In the genomic region with DNA sequence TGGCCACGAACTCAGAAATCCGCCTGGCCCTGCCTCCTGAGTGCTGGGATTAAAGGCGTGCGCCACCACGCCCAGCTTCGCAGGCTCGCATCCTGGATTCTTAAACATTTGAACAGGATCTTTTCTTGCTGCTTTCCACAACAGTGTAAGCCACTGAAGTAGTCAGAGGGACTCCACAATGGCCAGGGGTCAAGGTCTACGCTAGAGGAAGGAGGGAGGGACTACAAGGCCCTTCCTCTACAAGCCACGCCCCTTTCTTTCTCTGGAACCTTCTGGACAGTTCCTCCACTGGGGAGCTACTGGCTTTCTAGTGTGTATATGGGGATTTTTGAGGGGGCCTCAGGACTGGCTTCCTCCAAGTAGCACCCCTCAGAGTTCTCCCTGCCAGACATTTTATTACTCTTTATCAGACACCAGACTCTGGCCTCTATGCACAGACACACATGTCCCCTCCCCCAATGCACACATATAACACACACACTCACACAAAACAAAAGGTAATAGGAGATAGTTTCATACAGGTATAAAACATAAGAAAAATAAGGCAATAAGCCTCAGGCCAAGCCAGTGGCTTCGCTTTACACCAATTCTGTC, we compare ENCODE assay signal across 15 mouse cellular contexts. TPM values are rescaled to one million over a fixed set of nuclear protein-coding genes. Genes with fewer than 3 reads are reported as not detected.
DNase-seq lines count a peak whose midpoint lies in the region; ATAC-seq and TF ChIP-seq lines count a peak whose summit lies in the region.
"Had no signal": no experiment of that assay in that cellular context is flagged by ENCODE, and none has a peak within 500 bp of the region (broad histone marks: within the 10 kb centered on the region; RNA-seq: fewer than 3 reads in every experiment).

No protein-coding gene starts in this region.

- no peaks in the 10 kb centered on the region for H3K9me3 ChIP-seq in heart, postnatal 0 days (replicated peaks; ENCODE audit: control insufficient read depth, low read length)
- H3K9me3 ChIP-seq in ES-Bruce4 (replicated peaks; ENCODE audit: control insufficient read depth, insufficient read depth, low read length, poor library complexity, severe bottlenecking) = no peaks in the 10 kb centered on the region
- H3K9me3 ChIP-seq in intestine, postnatal 0 days (ENCODE audit: control insufficient read depth) = no peaks in the 10 kb centered on the region
- H3K9me3 ChIP-seq: midbrain, embryonic 12.5 days had no signal

- no peak for TF ChIP-seq EP300 in heart, postnatal 0 days (IDR thresholded peaks at IDR 0.05; ENCODE audit: low read depth)
- no peak for TF ChIP-seq EP300 in ES-Bruce4 (IDR thresholded peaks at IDR 0.05; ENCODE audit: insufficient read depth, low read depth, low read length)

- ATAC-seq in heart, postnatal 0 days (ENCODE audit: insufficient read depth, low read depth) = no peak
- peak; percentile 88 for ATAC-seq in intestine, postnatal 0 days
- ATAC-seq: forebrain, embryonic 16.5 days; inflammation-experienced regulatory T-cells, adult 6 months; Patski had no signal

- DNase-seq in heart, postnatal 0 days (ENCODE audit: low spot score) = no peak
- no peak for DNase-seq in heart, postnatal 25 days (ENCODE audit: low spot score)
- DNase-seq in 3T3-L1 (ENCODE audit: low read depth, low spot score) = peak; percentile 6
- DNase-seq in frontal cortex, postnatal 14 days (ENCODE audit: low spot score in 2 of 2) = no peak
- DNase-seq in layer of hippocampus, postnatal 10 days (ENCODE audit: low spot score in 2 of 2) = no peak
- DNase-seq: cerebellum, adult 11 months; gastrocnemius, postnatal 10 days; thymus, adult 18-20 months had no signal

- H3K9ac ChIP-seq in heart, postnatal 0 days (replicated peaks; ENCODE audit: low read depth, low read length) = no peak overlapping the region
- 0 out of 2 replicates have a peak overlapping the region, but pooled peaks have one; percentile 6 for H3K9ac ChIP-seq in ES-Bruce4 (ENCODE audit: low read depth, poor library complexity, severe bottlenecking)
- no peak overlapping the region for H3K9ac ChIP-seq in intestine, postnatal 0 days (ENCODE audit: low read depth, low read length)
- H3K9ac ChIP-seq: liver, embryonic 14.5 days; midbrain, embryonic 12.5 days had no signal

- WGBS in heart, postnatal 0 days = 88% methylated on average over 10 of the region's 10 CpGs
- WGBS in intestine, postnatal 0 days = 58% methylated on average over 10 of the region's 10 CpGs

- H3K4me3 ChIP-seq in heart, postnatal 0 days (ENCODE audit: low read depth, low read length) = no peak overlapping the region
- H3K4me3 ChIP-seq in ES-Bruce4 (ENCODE audit: low read depth, low read length) = peak overlapping the region; percentile 11
- H3K4me3 ChIP-seq in intestine, postnatal 0 days (ENCODE audit: low read depth, low read length) = no peak overlapping the region
- H3K4me3 ChIP-seq: midbrain, embryonic 12.5 days had no signal

- TF ChIP-seq POLR2A in ES-Bruce4 (IDR thresholded peaks at IDR 0.05; ENCODE audit: insufficient read depth, low read length) = no peak

- H3K27me3 ChIP-seq in heart, postnatal 0 days (ENCODE audit: control insufficient read depth, insufficient read depth, low read length) = no peaks in the 10 kb centered on the region
- no peaks in the 10 kb centered on the region for H3K27me3 ChIP-seq in ES-Bruce4 (ENCODE audit: control insufficient read depth, insufficient read depth, low read length, poor library complexity, severe bottlenecking)
- no peaks in the 10 kb centered on the region for H3K27me3 ChIP-seq in intestine, postnatal 0 days (replicated peaks; ENCODE audit: control insufficient read depth, insufficient read depth, low read length)
- H3K27me3 ChIP-seq: midbrain, embryonic 12.5 days; Patski had no signal

- H3K27ac ChIP-seq in heart, postnatal 0 days (ENCODE audit: low read depth) = peak overlapping the region; percentile 82
- H3K27ac ChIP-seq in ES-Bruce4 (ENCODE audit: insufficient read depth, low read length) = peak overlapping the region; percentile 32; the same call in 1 of the 2 replicates
- peak overlapping the region; percentile 70 for H3K27ac ChIP-seq in intestine, postnatal 0 days (ENCODE audit: low read depth, low read length)
- H3K27ac ChIP-seq: liver, embryonic 14.5 days; midbrain, embryonic 12.5 days had no signal

- H3K4me2 ChIP-seq in heart, postnatal 0 days (ENCODE audit: low read depth, low read length) = no peak overlapping the region
- H3K4me2 ChIP-seq in intestine, postnatal 0 days (replicated peaks; ENCODE audit: low read depth) = peak overlapping the region; percentile 43
- H3K4me2 ChIP-seq: midbrain, embryonic 12.5 days had no signal

- peaks cover 68% of the 10 kb centered on the region for H3K4me1 ChIP-seq in heart, postnatal 0 days (ENCODE audit: control insufficient read depth, insufficient read depth)
- H3K4me1 ChIP-seq in ES-Bruce4 (ENCODE audit: control insufficient read depth, insufficient read depth, low read length) = no peaks in the 10 kb centered on the region
- peaks cover 6% of the 10 kb centered on the region; the same call in 1 of the 2 replicates for H3K4me1 ChIP-seq in intestine, postnatal 0 days (replicated peaks; ENCODE audit: control insufficient read depth, insufficient read depth, low read length)

- H3K36me3 ChIP-seq in heart, postnatal 0 days (replicated peaks; ENCODE audit: control insufficient read depth, insufficient read depth, low read length) = no peaks in the 10 kb centered on the region
- H3K36me3 ChIP-seq in ES-Bruce4 (ENCODE audit: control insufficient read depth, insufficient read depth, low read length, poor library complexity, severe bottlenecking) = no peaks in the 10 kb centered on the region
- no peaks in the 10 kb centered on the region for H3K36me3 ChIP-seq in intestine, postnatal 0 days (ENCODE audit: control insufficient read depth, insufficient read depth)
- H3K36me3 ChIP-seq: midbrain, embryonic 12.5 days had no signal

- TF ChIP-seq CTCF in heart, postnatal 0 days (IDR thresholded peaks at IDR 0.05; ENCODE audit: low read depth) = no peak
- TF ChIP-seq CTCF in ES-Bruce4 (IDR thresholded peaks at IDR 0.05; ENCODE audit: low read depth, low read length) = no peak
- no peak for TF ChIP-seq CTCF in intestine, postnatal 0 days (IDR thresholded peaks at IDR 0.05; ENCODE audit: low read depth)

- intact Hi-C loops in heart, postnatal 25 days (cut with DNase I) = no loop called here

RNA-seq across cellular contexts. Expression of a gene that starts 53.7 kb away (rescaled TPM):
- 6.0 and 19.7 TPM in 2 replicates for total RNA-seq in heart, postnatal 0 days (2014; rRNA removed; ENCODE audit: low replicate concordance)
- 12.2 and 12.8 TPM in 2 replicates for polyA plus RNA-seq in heart, postnatal 0 days (2015; fragmentation: Nextera tagmentation; extraction: Ambion mirVana)
- 1 to 10 TPM; 9.7 to 9.8 TPM for total RNA-seq in heart, postnatal 25 days (2021)
- 0.96 and 1.6 TPM in 2 replicates for polyA plus RNA-seq in ES-Bruce4 (2011; ENCODE audit: insufficient read depth, insufficient read length, low read depth, missing spikeins)
- 1.5 and 1.8 TPM in 2 replicates for polyA plus RNA-seq in intestine, postnatal 0 days (2015; fragmentation: Nextera tagmentation; extraction: Ambion mirVana)
- total RNA-seq in layer of hippocampus, postnatal 10 days (2021) = 10 to 100 TPM; 54.5 to 58.5 TPM

RNA-seq across cellular contexts. Expression of a gene that starts 56.2 kb away (rescaled TPM):
- total RNA-seq in heart, postnatal 0 days (2014; rRNA removed; ENCODE audit: low replicate concordance) = 34.4 and 72.1 TPM in 2 replicates
- 19.3 and 20.2 TPM in 2 replicates for polyA plus RNA-seq in heart, postnatal 0 days (2015; fragmentation: Nextera tagmentation; extraction: Ambion mirVana)
- total RNA-seq in heart, postnatal 25 days (2021) = 1 to 10 TPM; 7.4 to 9.0 TPM
- polyA plus RNA-seq in ES-Bruce4 (2011; ENCODE audit: insufficient read depth, insufficient read length, low read depth, missing spikeins) = 11.9 and 16.6 TPM in 2 replicates
- polyA plus RNA-seq in intestine, postnatal 0 days (2015; fragmentation: Nextera tagmentation; extraction: Ambion mirVana) = 11.3 and 12.3 TPM in 2 replicates
- total RNA-seq in layer of hippocampus, postnatal 10 days (2021) = 10 to 100 TPM; 20.8 to 21.1 TPM

Comparison
In these comparisons a context has a peak if more than half of its experiments do, and no peak if none do; other contexts are left out.
1. H3K27ac ChIP-seq: peak in every context shown above with its lines; median percentile 82 in heart, postnatal 0 days; 70 in intestine, postnatal 0 days; 32 in ES-Bruce4.